Mouse (Mus musculus): ENCODE measurements around the gene Plac8.

Plac8 gene

GRCm38 (mm10) chr5:100578863-100579411 lies 6.9 kb upstream of the Plac8 start:
- DNase-seq (ENCODE audit: low spot score): no peak

DNA sequence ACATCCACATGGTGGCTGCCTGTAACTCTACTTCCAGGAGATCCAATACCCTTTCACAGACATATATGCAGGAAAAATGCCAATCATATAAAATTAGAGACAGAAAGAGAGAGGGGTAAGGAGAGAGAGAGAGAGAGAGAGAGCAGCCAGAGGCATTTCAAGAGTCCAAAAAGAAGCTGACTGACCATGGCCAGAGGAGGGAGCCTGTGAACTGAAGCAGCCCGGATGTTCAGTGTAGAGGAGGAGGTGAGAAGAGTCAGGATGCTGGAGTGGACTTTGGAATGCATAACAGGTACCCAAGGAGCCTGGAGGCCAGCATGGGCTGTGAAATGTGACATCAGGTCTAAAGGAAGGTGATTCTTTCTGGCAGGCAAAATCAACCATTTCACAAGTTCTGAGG lies 2.7 kb upstream of the Plac8 start:
- no peak for DNase-seq (ENCODE audit: low spot score)

GRCm38 (mm10) chr5:100573256-100573655 lies 1.2 kb upstream of the Plac8 start:
- DNase-seq (ENCODE audit: low spot score): no peak

- no peak for DNase-seq (ENCODE audit: low spot score)
These were observed 1.3 kb downstream of the Plac8 start for GRCm38 (mm10) chr5:100570716-100571115.

DNA sequence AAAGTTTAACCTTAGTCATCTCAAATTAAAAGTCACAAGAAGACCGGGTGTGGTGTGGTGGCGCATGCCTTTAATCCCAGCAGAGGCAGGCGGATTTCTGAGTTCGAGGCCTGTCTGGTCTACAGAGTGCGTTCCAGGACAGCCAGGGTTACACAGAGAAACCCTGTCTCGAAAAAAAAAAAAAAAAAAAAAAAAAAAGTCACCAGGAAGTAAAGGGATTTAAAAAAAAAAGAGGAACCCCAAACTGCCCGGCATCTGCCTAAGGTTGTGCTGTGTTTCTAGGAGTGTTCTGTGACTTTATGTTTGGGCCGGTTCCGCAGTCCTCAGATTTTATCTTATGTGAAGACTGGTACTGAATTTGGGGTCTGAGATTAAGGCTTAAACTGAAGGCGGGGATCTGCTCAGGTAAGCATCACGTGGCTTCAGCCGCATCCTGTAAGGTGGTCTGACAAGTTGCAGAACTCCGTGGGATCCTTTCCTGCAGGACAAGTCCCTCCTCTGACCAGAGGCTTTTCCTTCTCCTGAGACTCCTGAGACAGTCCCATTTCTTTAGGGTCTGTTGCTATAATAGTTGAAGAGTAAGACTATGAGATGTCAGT lies 1.9 kb downstream of the Plac8 start:
- no peak for DNase-seq (ENCODE audit: low spot score)

DNA sequence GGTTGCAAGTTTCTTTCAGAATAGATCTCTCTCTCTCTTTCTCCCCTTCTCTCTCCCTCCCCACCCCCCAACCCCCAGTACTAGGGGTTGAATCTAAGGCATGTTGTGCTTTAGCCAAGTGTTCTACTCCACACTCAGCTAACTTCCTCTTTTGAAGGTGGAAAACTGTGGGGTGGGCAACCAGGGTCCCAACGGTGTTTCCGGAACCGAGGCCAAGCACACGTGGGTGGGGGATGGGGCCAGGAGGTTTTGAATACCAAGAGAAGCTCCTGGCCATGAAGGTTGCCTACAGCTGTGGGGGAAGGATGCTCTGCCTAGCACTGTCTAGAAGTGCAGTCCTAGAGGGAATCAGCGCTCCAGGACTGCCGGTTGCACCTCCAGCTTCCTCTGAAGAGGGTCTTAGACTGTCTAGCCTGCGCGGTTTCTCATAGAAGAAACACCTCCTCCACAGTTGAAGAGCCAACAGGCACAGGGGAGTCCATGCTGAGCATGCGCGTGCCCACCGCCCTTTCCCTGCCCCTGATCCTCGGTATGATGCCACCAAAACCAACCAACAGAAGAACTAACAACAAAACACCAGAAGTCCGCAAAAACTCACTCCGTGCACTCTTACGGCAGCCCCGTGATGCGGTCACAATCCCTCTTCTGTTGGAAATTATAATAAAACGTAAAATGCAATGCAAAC lies 2.7 kb downstream of the Plac8 start:
- DNase-seq (ENCODE audit: low spot score): no peak

GRCm38 (mm10) chr5:100568802-100569201 lies 3.2 kb downstream of the Plac8 start:
- no peak for DNase-seq (ENCODE audit: low spot score)

- no peak for DNase-seq (ENCODE audit: low spot score)
These were observed 3.9 kb downstream of the Plac8 start for GRCm38 (mm10) chr5:100568177-100568576.

DNA sequence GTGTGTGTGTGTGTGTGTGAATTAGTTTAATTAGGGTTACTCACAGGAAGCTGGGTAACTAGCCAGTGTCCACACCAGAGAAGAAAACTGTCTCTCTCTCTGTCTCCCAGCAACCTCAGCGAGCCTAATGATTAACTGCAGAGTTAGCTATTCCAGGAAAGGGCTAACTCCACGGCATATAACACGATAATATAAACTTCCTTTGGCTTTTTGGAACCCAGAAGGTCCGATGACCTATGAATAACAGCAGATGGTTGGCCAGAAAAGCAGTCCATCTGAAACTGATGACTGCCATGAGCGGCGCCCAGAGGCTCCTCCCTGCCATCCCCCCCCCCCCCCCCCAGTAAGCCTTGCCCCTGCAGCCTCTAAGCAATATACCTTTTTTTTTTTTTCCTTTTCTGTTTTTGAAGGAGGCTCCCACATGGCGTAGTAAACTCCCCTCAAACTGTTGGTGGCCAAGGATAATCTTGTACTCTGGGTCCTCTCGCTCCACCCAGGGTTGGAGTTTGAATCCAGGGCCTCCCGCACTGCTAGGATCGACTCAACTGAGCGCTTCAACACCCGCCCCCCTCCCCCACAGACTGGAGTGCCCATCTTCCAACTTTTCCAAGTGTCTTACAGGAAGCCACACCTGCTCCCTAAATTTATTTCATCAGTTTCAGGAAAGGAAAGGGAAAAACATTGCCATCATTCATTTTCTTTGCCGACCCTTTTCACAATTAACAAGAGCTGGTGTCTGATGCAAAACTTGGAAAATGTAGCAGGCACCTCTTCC lies 4.6 kb downstream of the Plac8 start:
- DNase-seq (ENCODE audit: low spot score): no peak

- no peak for DNase-seq (ENCODE audit: low spot score)
These were observed 5.2 kb downstream of the Plac8 start for GRCm38 (mm10) chr5:100566798-100567197.

DNA sequence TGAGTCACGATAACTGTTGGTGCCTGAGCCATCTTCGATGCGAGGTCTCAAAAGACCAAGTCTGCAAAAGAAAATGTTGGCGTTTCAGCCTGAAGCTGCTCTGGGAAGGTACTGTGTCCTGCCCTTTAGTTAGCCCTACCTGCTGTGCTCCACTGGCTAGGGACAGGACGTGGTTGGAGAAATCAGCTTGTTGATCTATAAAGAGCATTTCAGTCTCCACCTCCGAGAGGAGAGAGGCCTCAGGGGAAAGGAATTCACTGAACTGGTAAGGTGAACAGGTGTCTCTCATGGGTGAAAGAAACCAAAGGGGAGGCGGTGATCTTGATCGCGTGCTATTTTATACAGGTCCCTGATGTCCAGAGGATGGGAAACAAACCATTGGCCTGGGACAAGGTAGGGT lies 9.3 kb downstream of the Plac8 start:
- DNase-seq (ENCODE audit: low spot score): no peak

- DNase-seq (ENCODE audit: low spot score): no peak
These were observed 12.7 kb downstream of the Plac8 start for GRCm38 (mm10) chr5:100559357-100559756.

DNA sequence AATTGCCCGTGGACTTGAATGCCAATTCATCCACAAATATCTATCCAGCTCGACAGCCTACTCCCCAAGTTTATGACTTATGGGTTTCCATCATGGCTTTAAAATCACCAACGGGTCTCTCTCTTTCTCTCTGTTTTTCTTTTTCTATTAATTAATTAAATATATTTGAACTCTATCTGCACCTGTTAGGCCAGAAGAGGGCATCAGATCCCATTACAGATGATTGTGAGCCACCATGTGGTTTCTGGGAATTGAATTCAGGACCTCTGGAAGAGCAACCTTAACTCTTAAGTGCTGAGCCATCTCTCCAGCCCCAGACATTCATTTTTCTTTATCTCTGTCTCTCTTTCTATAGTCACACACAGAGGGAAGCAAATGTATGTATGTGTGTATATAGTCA lies 13.3 kb downstream of the Plac8 start:
- no peak for DNase-seq (ENCODE audit: low spot score)

GRCm38 (mm10) chr5:100557537-100557936 lies 14.5 kb downstream of the Plac8 start:
- DNase-seq (ENCODE audit: low spot score): no peak

GRCm38 (mm10) chr5:100557019-100557418 lies 15.0 kb downstream of the Plac8 start:
- DNase-seq (ENCODE audit: low spot score): no peak

DNA sequence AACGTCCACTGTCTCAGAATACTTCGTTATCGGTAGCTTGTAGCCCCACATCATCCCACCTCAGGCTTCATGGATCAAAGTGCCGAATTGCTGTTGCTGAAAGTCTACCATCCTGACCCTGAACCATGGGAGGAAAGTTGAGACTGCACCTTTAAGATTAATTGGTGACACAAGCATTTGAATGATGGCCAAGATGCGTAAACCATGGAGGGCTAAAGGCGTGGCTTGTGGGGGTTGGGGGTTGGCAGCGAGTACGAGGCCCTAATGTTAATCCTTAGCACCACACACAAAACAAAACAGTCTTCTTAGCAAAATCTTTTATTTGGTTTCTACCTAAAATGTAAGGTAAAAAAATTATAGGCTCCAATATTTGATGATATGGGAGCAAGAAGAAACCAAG lies 18.6 kb downstream of the Plac8 start:
- DNase-seq (ENCODE audit: low spot score): no peak

DNA sequence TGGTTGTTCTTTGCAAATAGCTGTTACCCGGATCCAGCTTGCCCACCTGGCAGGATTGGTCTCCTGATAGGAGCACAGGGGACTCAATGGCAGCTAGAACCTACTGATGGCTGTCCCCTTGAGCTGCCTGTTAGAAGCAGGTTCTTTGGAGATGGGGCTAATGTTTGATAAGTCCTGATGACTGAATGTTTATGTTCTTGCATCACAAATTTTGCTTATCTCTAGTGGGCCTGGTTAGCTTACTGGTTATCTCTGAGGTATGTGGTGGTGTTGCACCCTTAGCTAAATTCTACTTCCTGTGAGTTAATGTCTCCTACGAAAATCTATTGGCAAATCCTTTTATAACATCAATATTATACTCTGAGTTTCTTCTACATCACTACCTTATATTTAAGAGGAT lies 20.1 kb downstream of the Plac8 start:
- DNase-seq (ENCODE audit: low spot score): no peak

DNA sequence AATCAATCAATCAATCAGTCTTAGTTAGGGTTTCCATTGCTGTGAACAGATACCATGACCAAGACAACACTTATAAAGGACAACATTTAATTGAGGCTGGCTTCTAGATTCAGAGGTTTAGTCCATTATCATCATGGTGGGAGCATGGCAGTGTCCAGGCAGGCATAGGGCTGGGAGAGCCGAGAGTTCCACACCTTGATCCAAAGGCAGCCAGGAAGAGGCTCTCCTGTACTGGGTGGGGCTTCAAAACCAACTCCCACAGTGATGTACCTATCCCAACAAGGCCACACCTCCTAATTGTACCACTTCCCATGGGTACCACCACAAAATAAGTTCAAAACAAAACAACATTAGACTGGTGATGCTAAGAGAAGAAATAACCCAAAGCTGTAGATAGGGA lies 21.9 kb downstream of the Plac8 start:
- DNase-seq (ENCODE audit: low spot score): no peak

DNA sequence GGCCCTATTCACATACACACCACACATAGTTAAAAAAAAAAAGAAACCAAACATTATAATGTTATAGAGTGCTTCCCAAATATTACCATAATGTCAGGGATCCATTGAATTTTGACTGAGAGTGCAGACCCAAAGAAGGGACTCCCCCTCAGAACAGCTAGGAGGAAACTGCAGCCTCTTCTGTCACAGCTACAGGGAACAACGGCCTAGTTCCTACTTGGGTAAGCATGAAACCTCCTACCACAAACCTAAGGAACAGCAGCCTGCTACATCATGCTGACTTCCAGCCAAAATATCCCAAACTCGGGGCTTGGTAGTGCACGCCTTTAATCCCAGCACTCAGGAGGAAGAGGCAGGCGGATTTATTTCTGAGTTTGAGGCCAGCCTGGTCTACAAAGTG lies 22.7 kb downstream of the Plac8 start:
- no peak for DNase-seq (ENCODE audit: low spot score)

- DNase-seq (ENCODE audit: low spot score): no peak
These were observed 23.8 kb downstream of the Plac8 start for GRCm38 (mm10) chr5:100548236-100548635.

DNA sequence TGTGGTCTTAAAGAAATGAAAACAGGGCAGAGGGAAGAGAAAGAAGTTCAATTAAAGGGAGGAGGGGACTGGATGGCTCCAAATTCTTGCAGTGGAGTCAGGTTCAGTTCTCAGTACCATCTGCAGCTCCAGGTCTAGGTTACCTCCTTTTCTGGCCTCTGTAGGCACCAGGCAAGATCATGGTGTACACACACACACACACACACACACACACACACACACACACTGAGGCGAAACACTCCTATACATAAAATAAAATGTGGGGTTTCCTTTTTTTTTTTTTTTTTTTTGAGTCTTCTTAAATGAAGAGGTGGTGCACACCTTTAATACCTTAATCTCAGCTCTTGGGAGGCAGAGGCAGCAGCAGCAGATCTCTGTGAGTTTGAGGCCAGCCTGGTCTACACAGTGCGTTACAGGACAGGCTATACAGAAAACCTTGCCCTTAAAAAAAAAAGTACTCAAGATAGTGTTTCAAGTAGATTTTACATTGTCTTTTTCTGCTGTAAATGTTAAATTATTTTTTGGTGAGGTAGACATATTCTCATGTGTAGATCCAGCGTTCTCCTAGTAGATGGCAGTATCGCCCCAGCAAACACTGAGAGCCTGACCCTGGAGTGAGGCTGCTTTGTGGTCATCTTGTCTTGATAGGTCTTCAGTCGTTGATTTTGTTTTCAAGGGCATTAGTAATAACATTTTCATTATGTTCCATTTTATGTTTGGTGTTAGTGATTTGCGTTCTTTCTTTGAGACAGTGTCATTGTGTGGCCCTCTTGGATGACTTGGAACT lies 25.6 kb downstream of the Plac8 start:
- no peak for DNase-seq (ENCODE audit: low spot score)

GRCm38 (mm10) chr5:100536638-100537037 lies 35.4 kb downstream of the Plac8 start:
- no peak for DNase-seq (ENCODE audit: low spot score)
